ENCODE assay signal across 15 mouse cellular contexts in genomic region chr2:34915103-34915502, GRCm38 (mm10). TPM values are rescaled to one million over a fixed set of nuclear protein-coding genes. Genes with fewer than 3 reads are reported as not detected.
DNase-seq lines count a peak whose midpoint lies in the region; ATAC-seq and TF ChIP-seq lines count a peak whose summit lies in the region.
"Had no signal": no experiment of that assay in that cellular context is flagged by ENCODE, and none has a peak within 500 bp of the region (broad histone marks: within the 10 kb centered on the region; RNA-seq: fewer than 3 reads in every experiment).

No protein-coding gene starts in this region.

- H3K27me3 ChIP-seq in heart, embryonic 15.5 days = peaks cover 16% of the 10 kb centered on the region
- 0 out of 2 replicates have a peak, but pooled peaks cover 14% of the 10 kb centered on the region for H3K27me3 ChIP-seq in lung, embryonic 14.5 days (ENCODE audit: insufficient read depth, low read length)

- DNase-seq in heart, postnatal 10 days = no peak
- no peak for DNase-seq in lung, embryonic 14.5 days
- DNase-seq in lung, adult 2 months = no peak
- peak; percentile 39 for DNase-seq in naive thymus-derived CD4-positive, alpha-beta T cell, adult 2 months (ENCODE audit: low read depth)
- no peak for DNase-seq in testis, postnatal 14 days (ENCODE audit: low spot score)
- no peak for DNase-seq in left cerebral cortex, adult 9 months (ENCODE audit: low spot score in 2 of 2)
- DNase-seq: adrenal gland, postnatal 25 days; cerebellum, adult 11 months; gastrocnemius, postnatal 36 days; kidney, adult 11 months; lung, postnatal 36 days had no signal

- peaks cover 27% of the 10 kb centered on the region for H3K4me1 ChIP-seq in heart, embryonic 15.5 days (replicated peaks)
- H3K4me1 ChIP-seq in lung, embryonic 14.5 days (ENCODE audit: insufficient read depth) = peaks cover 4% of the 10 kb centered on the region; the same call in 1 of the 2 replicates
- H3K4me1 ChIP-seq in lung, adult 2 months (ENCODE audit: control insufficient read depth, insufficient read depth, low read length) = peaks cover 3% of the 10 kb centered on the region; the same call in 1 of the 2 replicates
- no peaks in the 10 kb centered on the region for H3K4me1 ChIP-seq in brown adipose tissue, adult 24 weeks (ENCODE audit: control insufficient read depth, insufficient read depth, insufficient read length, low read length)

- no peak for TF ChIP-seq CTCF in lung, embryonic 14.5 days (IDR thresholded peaks at IDR 0.05; ENCODE audit: low read depth)
- no peak for TF ChIP-seq CTCF in lung, adult 2 months (IDR thresholded peaks at IDR 0.05; ENCODE audit: insufficient read depth, low read length)

- no peak for ATAC-seq in heart, embryonic 15.5 days (replicated peaks; ENCODE audit: insufficient number of reproducible peaks, insufficient read depth, low FRiP score, low read depth)
- no peak for ATAC-seq in lung, embryonic 14.5 days (ENCODE audit: insufficient read depth)

- H3K4me2 ChIP-seq in heart, embryonic 15.5 days = peak overlapping the region; percentile 88; the same call in 1 of the 2 replicates
- no peak overlapping the region; the same call in 1 of the 2 replicates for H3K4me2 ChIP-seq in lung, embryonic 14.5 days

- intact Hi-C loops in heart, postnatal 10 days (cut with DNase I) = no loop called here

- 36% methylated on average over 2 of the region's 2 CpGs for WGBS in heart, embryonic 15.5 days
- 36% methylated on average over 2 of the region's 2 CpGs for WGBS in lung, embryonic 14.5 days
- 72% methylated on average over 2 of the region's 2 CpGs for WGBS in lung, adult 2 months

- H3K4me3 ChIP-seq in heart, embryonic 15.5 days = no peak overlapping the region
- H3K4me3 ChIP-seq in lung, embryonic 14.5 days (ENCODE audit: low read depth, low read length) = no peak overlapping the region
- H3K4me3 ChIP-seq in lung, adult 2 months (replicated peaks; ENCODE audit: extremely low read depth, low read depth, low read length) = no peak overlapping the region
- 0 out of 2 replicates have a peak overlapping the region, but pooled peaks have one; percentile 54 for H3K4me3 ChIP-seq in brown adipose tissue, adult 24 weeks (ENCODE audit: insufficient read depth, low read depth, low read length)

- TF ChIP-seq POLR2A in lung, adult 2 months (IDR thresholded peaks at IDR 0.05; ENCODE audit: borderline replicate concordance, extremely low read depth, low read depth, low read length) = no peak

- H3K27ac ChIP-seq in heart, embryonic 15.5 days = peak overlapping the region; percentile 33; the same call in 1 of the 2 replicates
- 0 out of 2 replicates have a peak overlapping the region, but pooled peaks have one; percentile 30 for H3K27ac ChIP-seq in lung, embryonic 14.5 days (ENCODE audit: low read depth)
- H3K27ac ChIP-seq in brown adipose tissue, adult 24 weeks (replicated peaks; ENCODE audit: low read depth, low read length) = no peak overlapping the region
- H3K27ac ChIP-seq: limb, embryonic 10.5 days had no signal

- no peak overlapping the region for H3K9ac ChIP-seq in heart, embryonic 15.5 days
- no peak overlapping the region for H3K9ac ChIP-seq in lung, embryonic 14.5 days

- no peaks in the 10 kb centered on the region for H3K9me3 ChIP-seq in heart, embryonic 15.5 days (replicated peaks)
- no peaks in the 10 kb centered on the region for H3K9me3 ChIP-seq in lung, embryonic 14.5 days (ENCODE audit: low read depth, low read length)
- H3K9me3 ChIP-seq: limb, embryonic 10.5 days had no signal

- no peaks in the 10 kb centered on the region for H3K36me3 ChIP-seq in heart, embryonic 15.5 days
- H3K36me3 ChIP-seq in lung, embryonic 14.5 days (ENCODE audit: insufficient read depth) = no peaks in the 10 kb centered on the region
- H3K36me3 ChIP-seq: limb, embryonic 10.5 days had no signal

RNA-seq across cellular contexts. Expression of gene Phf19, which starts 1.3 kb away (rescaled TPM):
- 1.9 and 3.3 TPM in 2 replicates for polyA plus RNA-seq in heart, embryonic 15.5 days (2015; fragmentation: Nextera tagmentation; extraction: Ambion mirVana)
- total RNA-seq in heart, postnatal 10 days (2021) = 1 to 10 TPM; 3.5 to 3.8 TPM
- polyA plus RNA-seq in lung, embryonic 14.5 days (2014; fragmentation: Nextera tagmentation; extraction: Ambion mirVana) = 3.3 and 4.9 TPM in 2 replicates
- polyA plus RNA-seq in lung, adult 2 months (2012; rRNA removed) = 1.1 and 1.5 TPM in 2 replicates
- polyA plus RNA-seq in brown adipose tissue, adult 24 weeks (2012; ENCODE audit: insufficient read depth, insufficient read length, missing spikeins) = 2.3 and 2.4 TPM in 2 replicates

RNA-seq across cellular contexts. Expression of gene Psmd5, which starts 40.3 kb away (rescaled TPM):
- polyA plus RNA-seq in heart, embryonic 15.5 days (2015; fragmentation: Nextera tagmentation; extraction: Ambion mirVana) = 45.4 and 52.0 TPM in 2 replicates
- total RNA-seq in heart, postnatal 10 days (2021) = 10 to 100 TPM; 15.7 to 18.6 TPM
- 117 and 121 TPM in 2 replicates for polyA plus RNA-seq in lung, embryonic 14.5 days (2014; fragmentation: Nextera tagmentation; extraction: Ambion mirVana)
- polyA plus RNA-seq in lung, adult 2 months (2012; rRNA removed) = 7.8 and 11.7 TPM in 2 replicates
- polyA plus RNA-seq in brown adipose tissue, adult 24 weeks (2012; ENCODE audit: insufficient read depth, insufficient read length, missing spikeins) = 33.2 and 33.9 TPM in 2 replicates

RNA-seq across cellular contexts. Expression of gene Cutal, which starts 40.9 kb away (rescaled TPM):
- polyA plus RNA-seq in heart, embryonic 15.5 days (2015; fragmentation: Nextera tagmentation; extraction: Ambion mirVana) = 0.14 and 0.16 TPM in 2 replicates
- total RNA-seq in heart, postnatal 10 days (2021) = under 1 TPM; 0.31 to 0.77 TPM
- polyA plus RNA-seq in lung, embryonic 14.5 days (2014; fragmentation: Nextera tagmentation; extraction: Ambion mirVana) = 0.57 and 0.64 TPM in 2 replicates
- 30.6 and 30.8 TPM in 2 replicates for polyA plus RNA-seq in lung, adult 2 months (2012; rRNA removed)
- polyA plus RNA-seq in brown adipose tissue, adult 24 weeks (2012; ENCODE audit: insufficient read depth, insufficient read length, missing spikeins) = not detected in 2 replicates
- polyA plus RNA-seq: forebrain, embryonic 11.5 days had no signal

RNA-seq across cellular contexts. Expression of gene Traf1, which starts 46.5 kb away (rescaled TPM):
- polyA plus RNA-seq in heart, embryonic 15.5 days (2015; fragmentation: Nextera tagmentation; extraction: Ambion mirVana) = 1.4 and 4.3 TPM in 2 replicates
- total RNA-seq in heart, postnatal 10 days (2021) = 1 to 10 TPM; 1.3 to 1.8 TPM
- 0.79 and 1.4 TPM in 2 replicates for polyA plus RNA-seq in lung, embryonic 14.5 days (2014; fragmentation: Nextera tagmentation; extraction: Ambion mirVana)
- polyA plus RNA-seq in lung, adult 2 months (2012; rRNA removed) = 52.3 and 59.6 TPM in 2 replicates
- polyA plus RNA-seq in brown adipose tissue, adult 24 weeks (2012; ENCODE audit: insufficient read depth, insufficient read length, missing spikeins) = not detected in 2 replicates
- polyA plus RNA-seq: limb, embryonic 10.5 days had no signal

Comparison
In these comparisons a context has a peak if more than half of its experiments do, and no peak if none do; other contexts are left out.
1. RNA of gene Cutal, which starts 40.9 kb away (polyA plus RNA-seq): 30.6 to 30.8 TPM in lung, adult 2 months; not detected in brown adipose tissue, adult 24 weeks, 0.57 to 0.64 TPM in lung, embryonic 14.5 days and 0.14 to 0.16 TPM in heart, embryonic 15.5 days; every median in the first group is over 10 times any median in the second.